Mouse (Mus musculus) cerebral cortex, adult 2 months (tissue): ENCODE measurements around the gene Tmem189.

ENCODE experiments used
- WGBS: fragments of 180-500 bp; shearing (Covaris S2); methylation state at CpG from one replicate; pipeline ENCODE4 v1.1.7; 2018; 5-methylcytosine and 5-hydroxymethylcytosine counted together

Gene Tmem189

GRCm38 (mm10) chr2:167701472-167701871, 11.8 kb upstream of the Tmem189 start:
- 75% methylated on average over 5 of the region's 5 CpGs for WGBS

GRCm38 (mm10) chr2:167700018-167700417, 10.4 kb upstream of the Tmem189 start:
- WGBS, result 85% methylated on average over 5 of the region's 5 CpGs

DNA sequence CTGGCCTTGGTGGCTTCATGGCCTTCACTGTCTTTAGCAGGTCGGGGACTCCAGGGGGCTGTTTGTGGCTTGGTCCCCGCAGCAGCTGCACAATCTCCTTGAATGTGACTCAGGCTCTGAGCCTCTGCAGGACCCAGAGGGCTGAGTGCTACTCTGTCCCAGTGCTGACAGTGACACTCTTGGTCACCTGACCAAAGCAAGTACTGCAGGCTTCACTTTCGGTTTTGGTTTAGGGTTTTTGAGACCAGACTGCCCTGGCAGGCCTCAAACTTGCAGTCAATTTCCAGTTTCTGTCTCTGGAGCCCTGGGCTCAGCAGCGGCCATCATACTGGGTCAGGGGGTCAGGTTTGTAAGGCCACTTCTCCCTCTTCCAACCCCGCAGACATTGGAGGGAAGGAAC, 8.3 kb upstream of the Tmem189 start:
- 68% methylated on average over 5 of the region's 5 CpGs for WGBS

GRCm38 (mm10) chr2:167696143-167696542, 6.5 kb upstream of the Tmem189 start:
- 89% methylated on average over 7 of the region's 7 CpGs for WGBS

- 93% methylated on average over 14 of the region's 14 CpGs for WGBS
Measured at GRCm38 (mm10) chr2:167695491-167695890, 5.9 kb upstream of the Tmem189 start.

GRCm38 (mm10) chr2:167694963-167695362, 5.3 kb upstream of the Tmem189 start:
- WGBS, result 97% methylated on average over 7 of the region's 7 CpGs

- 41% methylated on average over 1 of the region's 1 CpGs for WGBS
Measured at GRCm38 (mm10) chr2:167694244-167694643, 4.6 kb upstream of the Tmem189 start.

DNA sequence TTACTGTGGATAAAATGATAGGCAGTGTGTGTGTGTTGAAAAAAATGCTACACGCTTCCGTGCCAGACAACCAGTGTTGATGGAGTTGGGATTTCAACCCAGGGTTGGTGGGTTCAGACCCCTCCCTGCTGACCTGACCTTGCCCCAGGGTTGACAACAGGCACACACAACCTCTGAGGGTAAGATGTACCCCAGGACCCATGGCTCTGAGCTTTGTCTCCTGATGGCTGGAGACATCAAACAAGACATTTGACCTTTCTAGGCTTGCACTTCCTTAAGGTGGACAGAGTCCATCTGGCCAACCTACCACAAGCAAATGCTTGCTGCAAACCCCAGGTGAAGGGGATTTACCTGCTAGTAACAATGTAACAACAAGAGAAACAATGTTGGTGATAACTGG, 3.9 kb upstream of the Tmem189 start:
- WGBS, result 92% methylated on average over 2 of the region's 2 CpGs

- 77% methylated on average over 3 of the region's 3 CpGs for WGBS
Measured at GRCm38 (mm10) chr2:167692831-167693230, 3.2 kb upstream of the Tmem189 start.

GRCm38 (mm10) chr2:167691871-167692661, 2.4 kb upstream of the Tmem189 start:
- WGBS, result 69% methylated on average over 14 of the region's 14 CpGs

GRCm38 (mm10) chr2:167691410-167691809, 1.8 kb upstream of the Tmem189 start:
- 86% methylated on average over 6 of the region's 6 CpGs for WGBS

GRCm38 (mm10) chr2:167690962-167691311, 1.3 kb upstream of the Tmem189 start:
- WGBS, result 72% methylated on average over 12 of the region's 12 CpGs

- WGBS, result 37% methylated on average over 15 of the region's 15 CpGs
Measured at GRCm38 (mm10) chr2:167690219-167690961, 768 bp upstream of the Tmem189 start.

DNA sequence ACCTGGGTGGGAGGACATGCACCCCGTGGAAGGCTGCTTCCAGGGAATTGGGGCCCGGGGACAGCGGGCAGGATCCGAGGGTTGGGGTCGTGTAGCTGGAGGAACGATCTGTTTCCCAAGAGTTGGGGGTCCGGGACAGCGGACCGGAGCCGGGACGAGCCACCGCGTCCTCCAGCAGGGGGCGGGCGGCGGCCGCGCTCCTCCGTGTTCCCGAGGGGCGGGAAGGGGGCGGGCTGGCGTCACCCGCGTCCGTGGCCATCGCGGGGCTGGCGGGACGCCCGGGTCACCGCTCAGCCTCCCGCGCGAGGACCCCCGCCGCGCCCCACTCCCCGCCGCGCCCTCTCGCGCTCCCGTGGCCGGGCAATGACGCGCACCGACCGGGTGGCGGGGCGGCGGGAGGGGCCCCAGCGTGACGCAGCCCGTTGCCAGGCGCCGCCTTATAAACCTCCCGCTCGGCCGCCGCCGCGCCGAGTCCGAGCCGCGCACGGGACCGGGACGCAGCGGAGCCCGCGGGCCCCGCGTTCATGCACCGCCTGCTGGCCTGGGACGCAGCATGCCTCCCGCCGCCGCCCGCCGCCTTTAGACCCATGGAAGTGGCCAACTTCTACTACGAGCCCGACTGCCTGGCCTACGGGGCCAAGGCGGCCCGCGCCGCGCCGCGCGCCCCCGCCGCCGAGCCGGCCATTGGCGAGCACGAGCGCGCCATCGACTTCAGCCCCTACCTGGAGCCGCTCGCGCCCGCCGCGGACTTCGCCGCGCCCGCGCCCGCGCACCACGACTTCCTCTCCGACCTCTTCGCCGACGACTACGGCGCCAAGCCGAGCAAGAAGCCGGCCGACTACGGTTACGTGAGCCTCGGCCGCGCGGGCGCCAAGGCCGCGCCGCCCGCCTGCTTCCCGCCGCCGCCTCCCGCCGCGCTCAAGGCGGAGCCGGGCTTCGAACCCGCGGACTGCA, 847 bp downstream of the Tmem189 start, which contains the start of gene Cebpb:
Gene Cebpb (plus strand): TSS at position 418 of the 954 bp plus-strand sequence.
- under 1% methylated on average over 147 of the region's 147 CpGs for WGBS

DNA sequence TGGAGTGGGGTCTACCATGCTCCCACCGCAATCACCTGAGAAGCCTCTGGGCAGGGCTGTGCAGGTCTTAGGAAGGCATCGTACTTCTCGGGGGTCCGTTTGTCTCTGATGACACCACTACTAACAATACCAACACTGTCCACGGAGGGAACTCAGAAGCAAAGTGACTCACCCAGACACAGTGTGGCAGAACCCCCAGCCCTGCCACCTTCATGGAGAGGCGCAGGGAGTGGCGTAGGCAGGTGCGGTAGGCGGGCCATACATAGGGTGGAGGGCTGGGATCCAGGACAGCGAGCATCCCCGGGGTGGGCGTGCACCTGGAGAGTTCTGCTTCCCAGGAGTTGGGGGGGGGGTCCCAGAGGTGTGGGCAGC, 1.5 kb downstream of the Tmem189 start:
- 28% methylated on average over 12 of the region's 12 CpGs for WGBS

GRCm38 (mm10) chr2:167687651-167688101, 1.9 kb downstream of the Tmem189 start:
- 87% methylated on average over 11 of the region's 11 CpGs for WGBS

- WGBS, result 97% methylated on average over 4 of the region's 4 CpGs
Measured at GRCm38 (mm10) chr2:167687250-167687586, 2.4 kb downstream of the Tmem189 start.

DNA sequence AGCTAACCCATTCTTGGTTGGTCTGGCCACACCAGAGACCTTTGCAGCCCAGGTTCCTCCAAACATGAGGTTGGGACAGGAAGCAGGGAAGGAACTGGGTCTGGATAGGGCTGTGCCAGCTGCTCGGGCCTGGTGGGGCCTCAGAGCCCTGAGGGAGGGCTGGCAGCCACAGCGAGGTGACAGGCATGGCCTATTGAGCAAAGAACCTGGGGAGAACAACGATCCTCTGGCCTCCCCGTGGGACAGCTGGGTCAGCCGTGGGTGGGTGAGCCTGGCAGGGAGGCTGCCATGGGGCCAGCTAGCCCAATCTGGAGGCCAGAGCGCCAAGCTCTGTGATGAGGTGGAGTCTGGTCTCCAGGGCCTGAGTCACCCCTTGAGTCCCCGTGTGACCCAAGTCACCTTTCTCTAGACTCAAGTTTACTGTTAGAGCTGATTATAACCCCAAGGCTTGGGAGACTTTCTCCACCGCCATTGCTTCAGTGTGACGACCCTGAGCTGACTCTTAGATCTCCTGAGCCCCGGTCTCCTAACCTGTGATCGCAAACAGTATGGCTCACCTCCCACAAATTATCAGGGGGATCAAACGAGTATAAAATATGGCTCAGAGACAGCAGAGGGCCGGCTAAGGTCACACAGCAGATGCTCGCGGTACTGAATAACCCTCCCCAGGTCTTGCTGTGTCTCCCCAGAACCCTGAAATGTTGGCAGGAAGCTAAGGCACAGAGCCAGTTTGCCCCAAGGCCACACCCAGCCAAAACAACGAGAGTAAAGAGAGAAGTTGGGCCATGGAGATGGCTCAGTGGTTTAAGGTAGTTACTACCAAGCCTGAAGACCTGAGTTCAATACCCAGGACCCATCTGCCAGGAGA, 3.0 kb downstream of the Tmem189 start:
- whole genome bisulfite sequencing, result 83% methylated on average over 16 of the region's 16 CpGs

- 67% methylated on average over 3 of the region's 3 CpGs for WGBS
Measured at GRCm38 (mm10) chr2:167685865-167686264, 3.8 kb downstream of the Tmem189 start.

GRCm38 (mm10) chr2:167685137-167685536, 4.5 kb downstream of the Tmem189 start:
- 3% methylated on average over 8 of the region's 8 CpGs for WGBS

GRCm38 (mm10) chr2:167683721-167684120, 5.9 kb downstream of the Tmem189 start:
- 88% methylated on average over 3 of the region's 3 CpGs for WGBS
